Comparison of ENCODE assay signal across 20 mouse cellular contexts in genomic region chr2:93874606-93875005, GRCm38 (mm10). TPM values are rescaled to one million over a fixed set of nuclear protein-coding genes. Genes with fewer than 3 reads are reported as not detected.
DNase-seq lines count a peak whose midpoint lies in the region; ATAC-seq and TF ChIP-seq lines count a peak whose summit lies in the region.
"Had no signal": no experiment of that assay in that cellular context is flagged by ENCODE, and none has a peak within 500 bp of the region (broad histone marks: within the 10 kb centered on the region; RNA-seq: fewer than 3 reads in every experiment).

No protein-coding gene starts in this region.

- 0 out of 2 replicates have a peak overlapping the region, but pooled peaks have one; percentile 42 for H3K27ac ChIP-seq in forebrain, embryonic 15.5 days (replicated peaks)
- no peak overlapping the region for H3K27ac ChIP-seq in forebrain, postnatal 0 days (ENCODE audit: low read depth, low read length)
- no peak overlapping the region for H3K27ac ChIP-seq in hindbrain, embryonic 15.5 days (replicated peaks)
- H3K27ac ChIP-seq: liver, embryonic 13.5 days had no signal

- DNase-seq in forebrain, postnatal 0 days = no peak
- peak; percentile 83 for DNase-seq in left cerebral cortex, postnatal 4 days
- no peak for DNase-seq in left cerebral cortex, postnatal 36 days (ENCODE audit: low spot score in 2 of 2)
- peak; percentile 24 for DNase-seq in MN1 (ENCODE audit: low spot score)
- DNase-seq in adrenal gland, postnatal 4 days (ENCODE audit: low spot score in 2 of 2) = no peak
- DNase-seq: adrenal gland, postnatal 36 days; B cell, adult 2 months; cerebellum, postnatal 25 days; liver, embryonic 13.5 days; lung, postnatal 36 days had no signal

- peaks cover 9% of the 10 kb centered on the region for H3K4me1 ChIP-seq in forebrain, embryonic 15.5 days
- 0 out of 2 replicates have a peak, but pooled peaks cover 5% of the 10 kb centered on the region for H3K4me1 ChIP-seq in forebrain, postnatal 0 days (ENCODE audit: insufficient read depth)
- peaks cover 10% of the 10 kb centered on the region for H3K4me1 ChIP-seq in hindbrain, embryonic 15.5 days (replicated peaks)

- H3K36me3 ChIP-seq in forebrain, embryonic 15.5 days = no peaks in the 10 kb centered on the region
- H3K36me3 ChIP-seq in forebrain, postnatal 0 days (ENCODE audit: insufficient read depth) = no peaks in the 10 kb centered on the region
- no peaks in the 10 kb centered on the region for H3K36me3 ChIP-seq in hindbrain, embryonic 15.5 days
- H3K36me3 ChIP-seq: liver, embryonic 13.5 days had no signal

- H3K4me2 ChIP-seq in forebrain, embryonic 15.5 days (replicated peaks) = no peak overlapping the region
- no peak overlapping the region for H3K4me2 ChIP-seq in forebrain, postnatal 0 days (ENCODE audit: low read depth)
- H3K4me2 ChIP-seq in hindbrain, embryonic 15.5 days = no peak overlapping the region
- H3K4me2 ChIP-seq: liver, embryonic 13.5 days had no signal

- 85% methylated on average over 3 of the region's 3 CpGs for WGBS in forebrain, embryonic 15.5 days
- WGBS in forebrain, postnatal 0 days = 76% methylated on average over 3 of the region's 3 CpGs
- WGBS in hindbrain, embryonic 15.5 days = 76% methylated on average over 3 of the region's 3 CpGs

- no peak for ATAC-seq in forebrain, embryonic 15.5 days (replicated peaks)
- ATAC-seq in forebrain, postnatal 0 days = no peak
- ATAC-seq in hindbrain, embryonic 15.5 days (ENCODE audit: low FRiP score, low read depth) = 0 out of 2 replicates have a peak, but pooled peaks have one; percentile 16
- ATAC-seq: activated CD4-positive, CD25-positive, alpha-beta regulatory T cell, adult 4 months; intestine, embryonic 16.5 days; Patski had no signal

- intact Hi-C loops in left cerebral cortex, postnatal 4 days (cut with DNase I) = loop anchor here (5.0 kb wide), 1 partner anchor 83 kb away; the partner anchor contains the start of gene Gm13889
- intact Hi-C loops in left cerebral cortex, postnatal 36 days (cut with DNase I) = loop anchor here (5.0 kb wide), 1 partner anchor 83 kb away; the partner anchor contains the start of gene Gm13889

- TF ChIP-seq CTCF in forebrain, postnatal 0 days (IDR thresholded peaks at IDR 0.05; ENCODE audit: low read depth) = no peak

- H3K9ac ChIP-seq in forebrain, embryonic 15.5 days (replicated peaks) = no peak overlapping the region
- H3K9ac ChIP-seq in forebrain, postnatal 0 days = no peak overlapping the region
- no peak overlapping the region for H3K9ac ChIP-seq in hindbrain, embryonic 15.5 days
- H3K9ac ChIP-seq: liver, embryonic 13.5 days had no signal

- no peak overlapping the region for H3K4me3 ChIP-seq in forebrain, embryonic 15.5 days
- no peak overlapping the region for H3K4me3 ChIP-seq in forebrain, postnatal 0 days (ENCODE audit: low read depth, low read length)
- H3K4me3 ChIP-seq in hindbrain, embryonic 15.5 days = no peak overlapping the region
- H3K4me3 ChIP-seq: liver, embryonic 13.5 days had no signal

- no peaks in the 10 kb centered on the region for H3K27me3 ChIP-seq in forebrain, embryonic 15.5 days
- no peaks in the 10 kb centered on the region for H3K27me3 ChIP-seq in forebrain, postnatal 0 days (ENCODE audit: insufficient read depth, low read length)
- H3K27me3 ChIP-seq in hindbrain, embryonic 15.5 days = no peaks in the 10 kb centered on the region
- H3K27me3 ChIP-seq: liver, embryonic 13.5 days; Patski had no signal

- H3K9me3 ChIP-seq in forebrain, embryonic 15.5 days = no peaks in the 10 kb centered on the region
- H3K9me3 ChIP-seq in forebrain, postnatal 0 days (ENCODE audit: low read length) = no peaks in the 10 kb centered on the region
- H3K9me3 ChIP-seq in hindbrain, embryonic 15.5 days = no peaks in the 10 kb centered on the region
- H3K9me3 ChIP-seq: liver, embryonic 13.5 days had no signal

RNA-seq across cellular contexts. Expression of gene Accsl, which starts 5.6 kb away (rescaled TPM):
- 0.45 and 0.66 TPM in 2 replicates for polyA plus RNA-seq in forebrain, embryonic 15.5 days (2015; fragmentation: Nextera tagmentation; extraction: Ambion mirVana)
- 0.08 and 1.2 TPM in 2 replicates for total RNA-seq in forebrain, postnatal 0 days (2014; rRNA removed)
- polyA plus RNA-seq in forebrain, postnatal 0 days (2015; fragmentation: Nextera tagmentation; extraction: Ambion mirVana) = 0.22 and 0.38 TPM in 2 replicates
- total RNA-seq in left cerebral cortex, postnatal 4 days (2021) = under 1 TPM in 1 of 2 experiments, not detected in 1; 0.68 TPM
- 1 to 10 TPM in 1 of 2 experiments, under 1 TPM in 1; 0.79 to 1.7 TPM for total RNA-seq in left cerebral cortex, postnatal 36 days (2021)
- polyA plus RNA-seq in hindbrain, embryonic 15.5 days (2015; fragmentation: Nextera tagmentation; extraction: Ambion mirVana) = 0.12 and 0.31 TPM in 2 replicates
- under 1 TPM; 0.22 to 0.99 TPM for total RNA-seq in adrenal gland, postnatal 4 days (2021)
- total RNA-seq: gastrocnemius, postnatal 14 days; heart, postnatal 25 days; neutrophil, adult 5-6 weeks had no signal
- polyA plus RNA-seq: activated CD4-positive, CD25-positive, alpha-beta regulatory T cell, adult 4 months; intestine, embryonic 16.5 days; kidney, embryonic 16.5 days; limb, embryonic 11.5 days; Patski had no signal

RNA-seq across cellular contexts. Expression of gene Accs, which starts 24.9 kb away (rescaled TPM):
- polyA plus RNA-seq in forebrain, embryonic 15.5 days (2015; fragmentation: Nextera tagmentation; extraction: Ambion mirVana) = 6.9 and 7.8 TPM in 2 replicates
- 14.2 and 15.2 TPM in 2 replicates for total RNA-seq in forebrain, postnatal 0 days (2014; rRNA removed)
- 3.8 and 5.1 TPM in 2 replicates for polyA plus RNA-seq in forebrain, postnatal 0 days (2015; fragmentation: Nextera tagmentation; extraction: Ambion mirVana)
- 1 to 10 TPM; 6.7 to 7.4 TPM for total RNA-seq in left cerebral cortex, postnatal 4 days (2021)
- 1 to 10 TPM; 2.5 to 4.0 TPM for total RNA-seq in left cerebral cortex, postnatal 36 days (2021)
- 5.0 and 6.2 TPM in 2 replicates for polyA plus RNA-seq in hindbrain, embryonic 15.5 days (2015; fragmentation: Nextera tagmentation; extraction: Ambion mirVana)
- total RNA-seq in adrenal gland, postnatal 4 days (2021) = 10 to 100 TPM; 21.0 to 24.5 TPM

RNA-seq across cellular contexts. Expression of gene Ext2, which starts 52.2 kb away (rescaled TPM):
- polyA plus RNA-seq in forebrain, embryonic 15.5 days (2015; fragmentation: Nextera tagmentation; extraction: Ambion mirVana) = 64.2 and 64.8 TPM in 2 replicates
- 31.4 and 37.7 TPM in 2 replicates for total RNA-seq in forebrain, postnatal 0 days (2014; rRNA removed)
- 67.8 and 68.6 TPM in 2 replicates for polyA plus RNA-seq in forebrain, postnatal 0 days (2015; fragmentation: Nextera tagmentation; extraction: Ambion mirVana)
- 10 to 100 TPM; 66.8 to 68.4 TPM for total RNA-seq in left cerebral cortex, postnatal 4 days (2021)
- total RNA-seq in left cerebral cortex, postnatal 36 days (2021) = 10 to 100 TPM; 49.3 to 54.2 TPM
- polyA plus RNA-seq in hindbrain, embryonic 15.5 days (2015; fragmentation: Nextera tagmentation; extraction: Ambion mirVana) = 70.1 and 75.1 TPM in 2 replicates
- total RNA-seq in adrenal gland, postnatal 4 days (2021) = 100 to 1,000 TPM; 108 to 118 TPM

Comparison
In these comparisons a context has a peak if more than half of its experiments do, and no peak if none do; other contexts are left out.
1. DNase-seq: peak in left cerebral cortex, postnatal 4 days (single experiment) and MN1 (single experiment); none in forebrain, postnatal 0 days (single experiment), left cerebral cortex, postnatal 36 days (0 of 2) and adrenal gland, postnatal 4 days (0 of 2).